Mouse (Mus musculus) embryonic facial prominence, embryonic 11.5 days (tissue): ENCODE measurements at regions not wholly inside any gene's neighbourhood (a gene's known extent, or its start where the extent isn't known, plus 50 kb on each side); places are given as distances from the start of the nearest gene placed in this dataset.
"Not testable (repeated sequence)": the region's sequence is repeated elsewhere in the genome, so short reads cannot be mapped to it uniquely, and the experiment has no call there.

Experiments used
- ATAC-seq: fragments of 200-750 bp; cut with Nextera tagmentation; replicated peaks from 2 replicates; pipeline ENCODE4 v1.8.0; 2017; ENCODE audit warnings: low read depth; ENCODE audit not compliant: insufficient number of reproducible peaks, low FRiP score, low TSS enrichment
- DNase-seq: peaks from one replicate; pipeline ENCODE4 v3.0.0-alpha.2; 2015; ENCODE audit warnings: low spot score
- H3K27ac ChIP-seq: fragments of 300-500 bp; sonication (generic); replicated peaks from 2 replicates; pipeline ENCODE4 v1.5.1; 2014; ENCODE audit warnings: mild to moderate bottlenecking, low read depth, low read length, control low read depth
- H3K27me3 ChIP-seq: fragments of 300-500 bp; sonication (generic); 2 replicates; pipeline ENCODE4 v1.6.1; 2014; ENCODE audit warnings: mild to moderate bottlenecking, low read length, moderate library complexity, mixed read lengths; ENCODE audit not compliant: control insufficient read depth, insufficient read depth
- H3K36me3 ChIP-seq: fragments of 300-500 bp; sonication (generic); replicated peaks from 2 replicates; pipeline ENCODE4 v1.6.1; 2014; ENCODE audit warnings: low read depth, mild to moderate bottlenecking, low read length, moderate library complexity, mixed read lengths; ENCODE audit not compliant: control insufficient read depth, insufficient read depth
- H3K4me1 ChIP-seq: fragments of 300-500 bp; sonication (generic); 2 replicates; pipeline ENCODE4 v1.6.1; 2014; ENCODE audit warnings: low read length, mixed read lengths; ENCODE audit not compliant: control insufficient read depth, insufficient read depth
- H3K4me2 ChIP-seq: fragments of 300-500 bp; sonication (generic); 2 replicates; pipeline ENCODE4 v1.6.1; 2014; ENCODE audit warnings: low read depth, mild to moderate bottlenecking, control low read depth, low read length, moderate library complexity
- H3K4me3 ChIP-seq: fragments of 300-500 bp; sonication (generic); 2 replicates; pipeline ENCODE4 v1.5.1; 2014; ENCODE audit warnings: low read depth, low read length, control low read depth
- H3K9ac ChIP-seq: fragments of 300-500 bp; sonication (generic); replicated peaks from 2 replicates; pipeline ENCODE4 v1.6.1; 2014; ENCODE audit warnings: mild to moderate bottlenecking, control low read depth, low read length
- H3K9me3 ChIP-seq: fragments of 300-500 bp; sonication (generic); replicated peaks from 2 replicates; pipeline ENCODE4 v1.6.1; 2016; ENCODE audit warnings: mild to moderate bottlenecking, low read length, inconsistent platforms, mixed read lengths; ENCODE audit not compliant: control insufficient read depth
- WGBS: fragments of 180-500 bp; shearing (Covaris S2); extraction: QIAGEN DNeasy Blood & Tissue Kit; methylation state at CpG from one replicate; pipeline ENCODE4 v1.1.7; 2014; 5-methylcytosine and 5-hydroxymethylcytosine counted together

- ATAC-seq (no peak), DNase-seq (no peak)
- 91% methylated on average over 1 of the region's 1 CpGs for WGBS
- Histone ChIP-seq H3K4me2 (no peak overlapping the region), H3K27me3 (no peaks in the 10 kb centered on the region), H3K4me1 (no peaks in the 10 kb centered on the region), H3K4me3 (no peak overlapping the region), H3K27ac (no peak overlapping the region), H3K9ac (no peak overlapping the region), H3K9me3 (no peaks in the 10 kb centered on the region), H3K36me3 (no peaks in the 10 kb centered on the region)
Observed at GRCm38 (mm10) chr8:126869464-126869850, 76.2 kb downstream of the Tomm20 start.

GRCm38 (mm10) chr8:126868831-126869463 is 76.7 kb downstream of the Tomm20 start:
- 87% methylated on average over 3 of the region's 3 CpGs for WGBS
- Histone ChIP-seq H3K4me2 (no peak overlapping the region), H3K36me3 (no peaks in the 10 kb centered on the region), H3K4me3 (no peak overlapping the region), H3K27me3 (no peaks in the 10 kb centered on the region), H3K9me3 (no peaks in the 10 kb centered on the region), H3K27ac (no peak overlapping the region), H3K9ac (no peak overlapping the region), H3K4me1 (no peaks in the 10 kb centered on the region)
- no peak for DNase-seq
- ATAC-seq, result no peak

GRCm38 (mm10) chr8:126867121-126867988 is 78.3 kb downstream of the Tomm20 start:
- no peak overlapping the region for H3K27ac ChIP-seq
- H3K9me3 ChIP-seq, result no peaks in the 10 kb centered on the region
- H3K4me3 ChIP-seq, result no peak overlapping the region
- DNase-seq, result no peak
- no peaks in the 10 kb centered on the region for H3K36me3 ChIP-seq
- no peaks in the 10 kb centered on the region for H3K4me1 ChIP-seq
- H3K9ac ChIP-seq, result no peak overlapping the region
- no peak for ATAC-seq
- 87% methylated on average over 14 of the region's 14 CpGs for WGBS
- no peaks in the 10 kb centered on the region for H3K27me3 ChIP-seq
- H3K4me2 ChIP-seq, result no peak overlapping the region

GRCm38 (mm10) chr8:126864314-126864948 is 81.2 kb downstream of the Tomm20 start:
- Histone ChIP-seq H3K27ac (no peak overlapping the region), H3K36me3 (no peaks in the 10 kb centered on the region), H3K4me2 (no peak overlapping the region), H3K4me3 (no peak overlapping the region), H3K9me3 (no peaks in the 10 kb centered on the region), H3K27me3 (no peaks in the 10 kb centered on the region), H3K4me1 (no peaks in the 10 kb centered on the region), H3K9ac (no peak overlapping the region)
- ATAC-seq, result no peak
- 89% methylated on average over 10 of the region's 10 CpGs for WGBS
- DNase-seq, result no peak

- not testable (repeated sequence) for H3K9ac ChIP-seq, H3K27me3 ChIP-seq, ATAC-seq, H3K4me3 ChIP-seq, H3K36me3 ChIP-seq, H3K4me1 ChIP-seq, H3K9me3 ChIP-seq, DNase-seq, H3K4me2 ChIP-seq, H3K27ac ChIP-seq
- WGBS, result 90% methylated on average over 1 of the region's 1 CpGs
Observed at GRCm38 (mm10) chr8:126863661-126864060, 82.0 kb downstream of the Tomm20 start.

- H3K27me3 ChIP-seq, result no peaks in the 10 kb centered on the region
- no peaks in the 10 kb centered on the region for H3K4me1 ChIP-seq
- no peak overlapping the region for H3K27ac ChIP-seq
- WGBS, result 89% methylated on average over 8 of the region's 8 CpGs
- H3K9me3 ChIP-seq, result no peaks in the 10 kb centered on the region
- no peak overlapping the region for H3K9ac ChIP-seq
- DNase-seq (no peak), ATAC-seq (no peak)
- H3K4me2 ChIP-seq, result no peak overlapping the region
- no peak overlapping the region for H3K4me3 ChIP-seq
- no peaks in the 10 kb centered on the region for H3K36me3 ChIP-seq
Observed at GRCm38 (mm10) chr8:126861754-126862153, 83.9 kb downstream of the Tomm20 start.

- Histone ChIP-seq H3K9ac (no peak overlapping the region), H3K4me1 (no peaks in the 10 kb centered on the region), H3K4me2 (no peak overlapping the region), H3K36me3 (no peaks in the 10 kb centered on the region), H3K27ac (no peak overlapping the region), H3K27me3 (no peaks in the 10 kb centered on the region), H3K4me3 (no peak overlapping the region), H3K9me3 (no peaks in the 10 kb centered on the region)
- DNase-seq, result no peak
- no peak for ATAC-seq
- 88% methylated on average over 7 of the region's 7 CpGs for WGBS
Observed at GRCm38 (mm10) chr8:126860630-126861029, 85.0 kb downstream of the Tomm20 start.
